Mouse (Mus musculus): Measurements from ENCODE around the gene Tbc1d8. TPM values are rescaled to one million over a fixed set of nuclear protein-coding genes. Genes with fewer than 3 reads are reported as not detected.

Tbc1d8 gene
- polyA plus RNA-seq, 1 experiment from 2014 or later: 18.0 TPM

GRCm38 (mm10) chr1:39392189-39392588 lies 86.4 kb downstream of the Tbc1d8 start:
- H3K4me3 ChIP-seq (ENCODE audit: low read depth, low read length): no peak overlapping the region
- peak; percentile 80 for DNase-seq (ENCODE audit: low spot score)
- no peaks in the 10 kb centered on the region for H3K36me3 ChIP-seq (ENCODE audit: insufficient read depth, low read length)
- H3K9ac ChIP-seq (replicated peaks; ENCODE audit: low read depth): no peak overlapping the region
- H3K27ac ChIP-seq (ENCODE audit: low read length): peak overlapping the region; percentile 79; the same call in 1 of the 2 replicates
- peak; percentile 29 for ATAC-seq
- 55% methylated on average over 3 of the region's 3 CpGs for WGBS
- no peaks in the 10 kb centered on the region for H3K27me3 ChIP-seq (replicated peaks; ENCODE audit: insufficient read depth, low read length)
- H3K4me1 ChIP-seq (ENCODE audit: insufficient read depth, low read depth, low read length): no peaks in the 10 kb centered on the region; the same call in 1 of the 2 replicates
- H3K4me2 ChIP-seq (replicated peaks; ENCODE audit: low read depth, low read length): no peak overlapping the region
- H3K9me3 ChIP-seq (ENCODE audit: low read length): no peaks in the 10 kb centered on the region
- TF ChIP-seq CTCF (IDR thresholded peaks at IDR 0.05): peak; percentile 97
- no peak for TF ChIP-seq EP300 (IDR thresholded peaks at IDR 0.05)

- DNase-seq (ENCODE audit: low spot score): no peak
- H3K4me3 ChIP-seq (ENCODE audit: low read depth, low read length): no peak overlapping the region
- no peaks in the 10 kb centered on the region for H3K27me3 ChIP-seq (replicated peaks; ENCODE audit: insufficient read depth, low read length)
- TF ChIP-seq CTCF (IDR thresholded peaks at IDR 0.05) (no peak), EP300 (IDR thresholded peaks at IDR 0.05) (no peak)
- no peak for ATAC-seq
- H3K9me3 ChIP-seq (ENCODE audit: low read length): no peaks in the 10 kb centered on the region
- no peaks in the 10 kb centered on the region; the same call in 1 of the 2 replicates for H3K4me1 ChIP-seq (ENCODE audit: insufficient read depth, low read depth, low read length)
- no peak overlapping the region for H3K9ac ChIP-seq (replicated peaks; ENCODE audit: low read depth)
- H3K4me2 ChIP-seq (replicated peaks; ENCODE audit: low read depth, low read length): no peak overlapping the region
- H3K36me3 ChIP-seq (ENCODE audit: insufficient read depth, low read length): no peaks in the 10 kb centered on the region; the same call in 1 of the 2 replicates
- WGBS: 94% methylated on average over 6 of the region's 6 CpGs
- no peak overlapping the region for H3K27ac ChIP-seq (ENCODE audit: low read length)
Measured at GRCm38 (mm10) chr1:39391652-39392051, 86.9 kb downstream of the Tbc1d8 start.

- DNase-seq (ENCODE audit: low spot score): no peak
- TF ChIP-seq EP300 (IDR thresholded peaks at IDR 0.05) (no peak), CTCF (IDR thresholded peaks at IDR 0.05) (no peak)
- WGBS: 78% methylated on average over 11 of the region's 11 CpGs
- Histone ChIP-seq H3K9ac (replicated peaks; ENCODE audit: low read depth) (no peak overlapping the region), H3K4me2 (replicated peaks; ENCODE audit: low read depth, low read length) (no peak overlapping the region), H3K36me3 (ENCODE audit: insufficient read depth, low read length) (peaks cover 3% of the 10 kb centered on the region; the same call in 1 of the 2 replicates), H3K27ac (ENCODE audit: low read length) (no peak overlapping the region), H3K9me3 (ENCODE audit: low read length) (no peaks in the 10 kb centered on the region), H3K27me3 (replicated peaks; ENCODE audit: insufficient read depth, low read length) (no peaks in the 10 kb centered on the region), H3K4me1 (ENCODE audit: insufficient read depth, low read depth, low read length) (no peaks in the 10 kb centered on the region), H3K4me3 (ENCODE audit: low read depth, low read length) (no peak overlapping the region)
- ATAC-seq: no peak
Measured at GRCm38 (mm10) chr1:39389338-39389737, 89.2 kb downstream of the Tbc1d8 start.

- Histone ChIP-seq H3K4me1 (ENCODE audit: insufficient read depth, low read depth, low read length) (no peaks in the 10 kb centered on the region), H3K9ac (replicated peaks; ENCODE audit: low read depth) (no peak overlapping the region), H3K27ac (ENCODE audit: low read length) (no peak overlapping the region), H3K27me3 (replicated peaks; ENCODE audit: insufficient read depth, low read length) (no peaks in the 10 kb centered on the region), H3K36me3 (ENCODE audit: insufficient read depth, low read length) (peaks cover 5% of the 10 kb centered on the region; the same call in 1 of the 2 replicates), H3K9me3 (ENCODE audit: low read length) (no peaks in the 10 kb centered on the region), H3K4me2 (replicated peaks; ENCODE audit: low read depth, low read length) (no peak overlapping the region), H3K4me3 (ENCODE audit: low read depth, low read length) (no peak overlapping the region)
- no peak for ATAC-seq
- 73% methylated on average over 2 of the region's 2 CpGs for WGBS
- DNase-seq (ENCODE audit: low spot score): no peak
- TF ChIP-seq EP300 (IDR thresholded peaks at IDR 0.05) (no peak), CTCF (IDR thresholded peaks at IDR 0.05) (no peak)
Measured at GRCm38 (mm10) chr1:39388163-39388562, 90.4 kb downstream of the Tbc1d8 start.

- ATAC-seq (no peak), DNase-seq (ENCODE audit: low spot score) (no peak)
- TF ChIP-seq CTCF (IDR thresholded peaks at IDR 0.05): no peak
- no peak for TF ChIP-seq EP300 (IDR thresholded peaks at IDR 0.05)
- no peak overlapping the region for H3K4me3 ChIP-seq (ENCODE audit: low read depth, low read length)
- H3K27me3 ChIP-seq (replicated peaks; ENCODE audit: insufficient read depth, low read length): no peaks in the 10 kb centered on the region
- H3K36me3 ChIP-seq (ENCODE audit: insufficient read depth, low read length): peaks cover 5% of the 10 kb centered on the region; the same call in 1 of the 2 replicates
- no peaks in the 10 kb centered on the region for H3K4me1 ChIP-seq (ENCODE audit: insufficient read depth, low read depth, low read length)
- no peak overlapping the region for H3K9ac ChIP-seq (replicated peaks; ENCODE audit: low read depth)
- no peaks in the 10 kb centered on the region for H3K9me3 ChIP-seq (ENCODE audit: low read length)
- H3K27ac ChIP-seq (ENCODE audit: low read length): no peak overlapping the region
- 78% methylated on average over 4 of the region's 4 CpGs for WGBS
- H3K4me2 ChIP-seq (replicated peaks; ENCODE audit: low read depth, low read length): no peak overlapping the region
Measured at GRCm38 (mm10) chr1:39387497-39387896, 91.1 kb downstream of the Tbc1d8 start.

GRCm38 (mm10) chr1:39386456-39386855 lies 92.1 kb downstream of the Tbc1d8 start:
- H3K27me3 ChIP-seq (replicated peaks; ENCODE audit: insufficient read depth, low read length): no peaks in the 10 kb centered on the region
- H3K27ac ChIP-seq (ENCODE audit: low read length): no peak overlapping the region
- no peak for TF ChIP-seq CTCF (IDR thresholded peaks at IDR 0.05)
- 67% methylated on average over 3 of the region's 3 CpGs for WGBS
- H3K4me2 ChIP-seq (replicated peaks; ENCODE audit: low read depth, low read length): no peak overlapping the region
- ATAC-seq (no peak), DNase-seq (ENCODE audit: low spot score) (no peak)
- no peak overlapping the region for H3K4me3 ChIP-seq (ENCODE audit: low read depth, low read length)
- H3K9me3 ChIP-seq (ENCODE audit: low read length): no peaks in the 10 kb centered on the region
- no peak overlapping the region for H3K9ac ChIP-seq (replicated peaks; ENCODE audit: low read depth)
- peaks cover 5% of the 10 kb centered on the region; the same call in 1 of the 2 replicates for H3K36me3 ChIP-seq (ENCODE audit: insufficient read depth, low read length)
- no peaks in the 10 kb centered on the region for H3K4me1 ChIP-seq (ENCODE audit: insufficient read depth, low read depth, low read length)

GRCm38 (mm10) chr1:39384914-39385313 lies 93.6 kb downstream of the Tbc1d8 start:
- ATAC-seq (no peak), DNase-seq (ENCODE audit: low spot score) (no peak)
- Histone ChIP-seq H3K4me1 (ENCODE audit: insufficient read depth, low read depth, low read length) (no peaks in the 10 kb centered on the region), H3K27me3 (replicated peaks; ENCODE audit: insufficient read depth, low read length) (no peaks in the 10 kb centered on the region), H3K9me3 (ENCODE audit: low read length) (no peaks in the 10 kb centered on the region), H3K27ac (ENCODE audit: low read length) (no peak overlapping the region), H3K9ac (replicated peaks; ENCODE audit: low read depth) (no peak overlapping the region), H3K4me3 (ENCODE audit: low read depth, low read length) (no peak overlapping the region), H3K36me3 (ENCODE audit: insufficient read depth, low read length) (peaks cover 13% of the 10 kb centered on the region; the same call in 1 of the 2 replicates), H3K4me2 (replicated peaks; ENCODE audit: low read depth, low read length) (no peak overlapping the region)
- TF ChIP-seq EP300 (IDR thresholded peaks at IDR 0.05) (no peak), CTCF (IDR thresholded peaks at IDR 0.05) (no peak)
- 71% methylated on average over 9 of the region's 9 CpGs for WGBS
